Mouse (Mus musculus): ENCODE data around the gene Galp. TPM values are rescaled to one million over a fixed set of nuclear protein-coding genes. Genes with fewer than 3 reads are reported as not detected.
"Not testable (repeated sequence)": the region's sequence is repeated elsewhere in the genome, so short reads cannot be mapped to it uniquely, and the experiment has no call there.

Gene Galp
- polyA plus RNA-seq, 1 experiment from 2014 or later, result not detected

DNA sequence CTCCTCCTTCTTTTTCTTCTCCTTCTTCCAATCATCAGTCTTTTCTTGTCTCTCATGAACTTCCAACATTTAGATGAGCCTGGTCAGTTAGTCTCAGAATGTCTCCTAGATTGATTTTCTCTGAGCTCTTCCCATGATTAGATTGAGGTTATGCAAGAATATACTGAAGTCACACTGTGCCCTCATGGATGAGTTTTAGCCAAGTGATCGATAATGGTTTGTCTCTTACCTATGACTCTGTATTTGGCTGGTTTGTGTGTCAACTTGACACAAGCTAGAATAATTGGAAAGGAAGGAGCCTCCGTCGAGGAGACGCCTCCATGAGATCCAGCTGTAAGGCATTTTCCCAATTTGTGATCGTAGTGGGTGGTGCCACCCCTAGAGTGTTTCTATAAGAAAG lies 57.6 kb downstream of the Galp start:
- no peak overlapping the region for H3K27ac ChIP-seq (ENCODE audit: low read depth, low read length)
- DNase-seq (ENCODE audit: low spot score) (no peak), ATAC-seq (ENCODE audit: low FRiP score) (no peak)
- no peak overlapping the region for H3K4me2 ChIP-seq (replicated peaks; ENCODE audit: low read depth, low read length)
- H3K9ac ChIP-seq (ENCODE audit: low read depth, low read length), result no peak overlapping the region
- H3K9me3 ChIP-seq (ENCODE audit: control insufficient read depth, low read length), result no peaks in the 10 kb centered on the region
- H3K4me1 ChIP-seq (replicated peaks; ENCODE audit: control insufficient read depth, insufficient read depth, low read length), result no peaks in the 10 kb centered on the region
- H3K27me3 ChIP-seq (ENCODE audit: control insufficient read depth, insufficient read depth, low read length), result no peaks in the 10 kb centered on the region
- no peak overlapping the region for H3K4me3 ChIP-seq (ENCODE audit: low read depth, low read length)
- 95% methylated on average over 5 of the region's 5 CpGs for WGBS
- H3K36me3 ChIP-seq (ENCODE audit: control insufficient read depth, insufficient read depth, low read length), result no peaks in the 10 kb centered on the region

DNA sequence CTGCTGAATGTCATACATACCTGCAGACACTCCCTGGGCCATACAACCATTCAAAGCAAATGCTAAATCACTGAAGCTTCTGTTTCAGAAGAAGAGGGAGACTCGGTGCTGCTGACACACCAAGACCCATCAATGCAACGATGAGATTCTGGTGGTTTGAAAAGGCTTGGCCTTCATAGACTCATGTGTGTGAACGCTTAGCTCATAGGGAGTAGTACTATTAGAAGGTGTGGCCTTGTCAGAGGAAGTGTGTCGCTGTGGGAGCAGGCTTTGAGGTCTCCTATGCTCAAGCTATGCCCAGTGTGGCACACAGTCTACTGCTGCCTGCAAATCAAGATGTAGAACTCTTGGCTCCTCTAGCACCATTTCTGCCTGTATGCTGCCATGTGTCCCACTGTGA lies 60.5 kb downstream of the Galp start:
- H3K27me3 ChIP-seq (ENCODE audit: control insufficient read depth, insufficient read depth, low read length), result no peaks in the 10 kb centered on the region
- ATAC-seq (ENCODE audit: low FRiP score) (no peak), DNase-seq (ENCODE audit: low spot score) (no peak)
- no peak overlapping the region for H3K27ac ChIP-seq (ENCODE audit: low read depth, low read length)
- no peak overlapping the region for H3K4me2 ChIP-seq (replicated peaks; ENCODE audit: low read depth, low read length)
- 89% methylated on average over 4 of the region's 4 CpGs for WGBS
- no peak overlapping the region for H3K4me3 ChIP-seq (ENCODE audit: low read depth, low read length)
- no peaks in the 10 kb centered on the region for H3K9me3 ChIP-seq (ENCODE audit: control insufficient read depth, low read length)
- no peak overlapping the region for H3K9ac ChIP-seq (ENCODE audit: low read depth, low read length)
- no peaks in the 10 kb centered on the region for H3K36me3 ChIP-seq (ENCODE audit: control insufficient read depth, insufficient read depth, low read length)
- H3K4me1 ChIP-seq (replicated peaks; ENCODE audit: control insufficient read depth, insufficient read depth, low read length), result no peaks in the 10 kb centered on the region

DNA sequence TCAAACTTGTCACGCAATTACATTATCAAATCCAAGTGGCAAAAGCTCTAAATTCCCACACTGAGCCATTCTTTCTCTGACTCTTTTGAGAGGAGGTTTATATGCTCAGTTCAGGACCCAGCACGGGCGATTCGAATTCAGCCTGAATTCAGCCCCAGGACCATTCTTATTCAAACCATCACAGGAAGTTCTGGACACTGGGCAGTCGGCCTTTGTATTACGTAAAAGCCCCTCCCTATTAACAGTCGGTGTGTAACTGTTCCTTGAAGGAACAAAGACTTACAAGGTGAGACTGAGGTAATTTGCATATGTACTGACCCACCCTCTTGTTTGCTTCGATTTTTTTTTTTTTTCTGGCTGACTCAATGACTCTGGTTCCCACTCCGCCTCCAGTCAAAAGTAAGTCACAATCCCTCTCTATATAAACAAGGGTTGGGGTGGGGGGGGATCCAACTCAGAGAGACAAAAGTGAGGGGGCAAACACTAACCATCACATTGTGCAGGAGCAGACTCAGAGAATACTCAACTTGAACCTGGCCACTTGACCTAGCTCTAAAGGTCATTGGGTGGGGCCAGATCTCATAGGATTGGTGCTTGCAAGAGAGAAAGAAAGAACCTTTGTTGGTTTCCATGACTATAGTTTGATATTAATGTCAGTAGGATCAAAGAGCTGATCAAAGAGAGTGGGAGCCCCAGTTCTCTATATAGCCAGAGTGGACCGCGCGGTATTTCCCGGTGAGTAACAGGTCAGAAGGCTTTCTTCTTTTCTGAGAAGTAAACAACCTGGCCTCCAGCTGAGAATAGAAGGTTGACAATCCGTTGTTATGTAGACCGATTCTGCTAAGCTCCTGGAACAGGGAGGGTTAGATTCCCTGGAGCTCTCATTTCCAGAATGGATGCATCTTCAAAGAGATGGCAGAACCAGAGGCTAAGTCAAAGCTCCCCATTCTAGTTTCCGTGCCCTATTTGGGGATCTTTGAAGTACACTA lies 61.6 kb downstream of the Galp start:
- no peak overlapping the region for H3K27ac ChIP-seq (ENCODE audit: low read depth, low read length)
- DNase-seq (ENCODE audit: low spot score) (no peak), ATAC-seq (ENCODE audit: low FRiP score) (no peak)
- no peaks in the 10 kb centered on the region for H3K9me3 ChIP-seq (ENCODE audit: control insufficient read depth, low read length)
- no peak overlapping the region for H3K9ac ChIP-seq (ENCODE audit: low read depth, low read length)
- no peaks in the 10 kb centered on the region for H3K27me3 ChIP-seq (ENCODE audit: control insufficient read depth, insufficient read depth, low read length)
- H3K4me3 ChIP-seq (ENCODE audit: low read depth, low read length), result no peak overlapping the region
- H3K36me3 ChIP-seq (ENCODE audit: control insufficient read depth, insufficient read depth, low read length), result no peaks in the 10 kb centered on the region
- 29% methylated on average over 16 of the region's 16 CpGs for WGBS
- H3K4me2 ChIP-seq (replicated peaks; ENCODE audit: low read depth, low read length), result no peak overlapping the region
- H3K4me1 ChIP-seq (replicated peaks; ENCODE audit: control insufficient read depth, insufficient read depth, low read length), result no peaks in the 10 kb centered on the region

DNA sequence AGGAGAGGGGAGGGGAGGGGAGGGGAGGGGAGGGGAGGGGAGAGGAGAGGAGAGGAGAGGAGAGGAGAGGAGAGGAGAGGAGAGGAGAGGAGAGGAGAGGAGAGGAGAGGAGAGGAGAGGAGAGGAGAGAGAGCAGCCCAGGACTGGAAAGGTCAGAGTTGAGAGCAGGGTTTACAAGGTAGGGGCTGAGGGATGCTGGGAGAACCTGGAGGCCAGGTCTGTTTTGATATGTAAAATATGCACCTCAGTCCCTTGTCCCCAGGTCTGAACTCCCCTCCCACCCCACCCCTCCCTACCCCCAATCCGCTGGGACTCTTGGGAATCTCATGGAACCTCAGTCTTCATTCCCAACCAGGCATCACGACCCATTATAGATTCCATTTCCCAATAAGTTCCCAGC lies 63.1 kb downstream of the Galp start:
- not testable (repeated sequence) for H3K27ac ChIP-seq (ENCODE audit: low read depth, low read length); H3K27me3 ChIP-seq (ENCODE audit: control insufficient read depth, insufficient read depth, low read length); H3K9ac ChIP-seq (ENCODE audit: low read depth, low read length); H3K4me1 ChIP-seq (replicated peaks; ENCODE audit: control insufficient read depth, insufficient read depth, low read length); H3K4me2 ChIP-seq (replicated peaks; ENCODE audit: low read depth, low read length); H3K36me3 ChIP-seq (ENCODE audit: control insufficient read depth, insufficient read depth, low read length); ATAC-seq (ENCODE audit: low FRiP score); H3K4me3 ChIP-seq (ENCODE audit: low read depth, low read length); DNase-seq (ENCODE audit: low spot score); H3K9me3 ChIP-seq (ENCODE audit: control insufficient read depth, low read length)
- WGBS, result 34% methylated on average over 2 of the region's 2 CpGs

DNA sequence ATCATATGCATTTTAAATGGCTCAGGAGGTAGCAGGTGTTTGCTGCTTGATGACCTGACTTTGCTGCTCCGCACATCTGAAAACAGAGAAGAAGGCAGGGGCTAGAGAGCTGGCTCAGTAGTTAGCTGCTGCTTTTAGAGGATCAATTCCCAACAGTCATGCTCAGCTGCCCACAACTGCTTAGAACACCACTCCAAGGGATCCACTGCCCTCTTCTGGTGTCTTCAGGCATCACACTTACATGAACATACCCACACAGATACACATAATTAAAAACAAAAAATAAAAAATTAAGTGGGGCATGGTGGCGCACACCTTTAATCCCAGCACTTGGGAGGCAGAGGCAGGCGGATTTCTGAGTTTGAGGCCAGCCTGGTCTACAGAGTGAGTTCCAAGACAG lies 65.2 kb downstream of the Galp start:
- WGBS, result 83% methylated on average over 3 of the region's 3 CpGs
- DNase-seq (ENCODE audit: low spot score), result no peak
- Histone ChIP-seq H3K36me3 (ENCODE audit: control insufficient read depth, insufficient read depth, low read length) (no peaks in the 10 kb centered on the region), H3K9ac (ENCODE audit: low read depth, low read length) (no peak overlapping the region), H3K4me2 (replicated peaks; ENCODE audit: low read depth, low read length) (no peak overlapping the region), H3K27ac (ENCODE audit: low read depth, low read length) (no peak overlapping the region), H3K9me3 (ENCODE audit: control insufficient read depth, low read length) (no peaks in the 10 kb centered on the region), H3K27me3 (ENCODE audit: control insufficient read depth, insufficient read depth, low read length) (no peaks in the 10 kb centered on the region), H3K4me3 (ENCODE audit: low read depth, low read length) (no peak overlapping the region), H3K4me1 (replicated peaks; ENCODE audit: control insufficient read depth, insufficient read depth, low read length) (no peaks in the 10 kb centered on the region)
- no peak for ATAC-seq (ENCODE audit: low FRiP score)

DNA sequence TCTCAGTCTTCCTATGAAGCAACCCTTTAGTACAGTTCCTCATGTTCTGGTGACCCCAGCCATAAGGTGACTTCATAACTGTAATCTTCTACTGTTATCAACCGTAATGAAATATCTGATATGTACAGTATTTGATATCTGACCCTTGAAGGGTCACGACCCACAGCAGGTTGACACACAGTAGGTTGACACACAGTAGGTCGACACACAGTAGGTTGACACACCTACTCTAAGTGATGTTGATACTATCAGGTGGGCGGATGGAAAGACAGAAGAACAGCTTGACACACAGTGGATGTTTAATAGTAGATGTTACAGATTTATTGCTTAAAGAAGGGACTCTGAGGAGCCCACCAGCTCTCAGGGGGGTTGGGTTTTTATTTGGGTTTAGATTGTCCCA lies 66.1 kb downstream of the Galp start:
- 89% methylated on average over 4 of the region's 4 CpGs for WGBS
- H3K4me2 ChIP-seq (replicated peaks; ENCODE audit: low read depth, low read length), result no peak overlapping the region
- H3K27ac ChIP-seq (ENCODE audit: low read depth, low read length), result no peak overlapping the region
- no peaks in the 10 kb centered on the region for H3K36me3 ChIP-seq (ENCODE audit: control insufficient read depth, insufficient read depth, low read length)
- no peaks in the 10 kb centered on the region for H3K27me3 ChIP-seq (ENCODE audit: control insufficient read depth, insufficient read depth, low read length)
- ATAC-seq (ENCODE audit: low FRiP score) (no peak), DNase-seq (ENCODE audit: low spot score) (no peak)
- H3K4me1 ChIP-seq (replicated peaks; ENCODE audit: control insufficient read depth, insufficient read depth, low read length), result no peaks in the 10 kb centered on the region
- H3K4me3 ChIP-seq (ENCODE audit: low read depth, low read length), result no peak overlapping the region
- no peaks in the 10 kb centered on the region for H3K9me3 ChIP-seq (ENCODE audit: control insufficient read depth, low read length)
- no peak overlapping the region for H3K9ac ChIP-seq (ENCODE audit: low read depth, low read length)

DNA sequence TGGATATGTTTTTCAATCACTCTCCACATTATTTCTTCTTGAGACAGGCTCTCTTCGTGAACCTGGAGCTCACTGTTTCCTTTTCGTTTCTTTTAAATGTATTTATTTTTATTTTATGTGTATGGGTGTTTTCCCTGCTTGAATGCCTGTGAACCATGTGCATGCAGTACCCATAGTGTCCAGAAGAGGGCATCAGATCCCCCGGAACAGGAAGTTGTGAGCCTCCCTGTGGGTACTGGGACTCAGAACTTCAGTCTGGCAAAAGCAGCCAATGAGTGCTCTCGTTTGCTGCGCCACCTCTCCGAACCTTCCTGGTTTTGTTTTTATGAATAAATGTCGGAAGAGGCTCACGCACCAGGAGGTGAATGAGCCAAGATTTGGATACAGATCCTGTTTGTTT lies 68.8 kb downstream of the Galp start:
- Histone ChIP-seq H3K27me3 (ENCODE audit: control insufficient read depth, insufficient read depth, low read length) (no peaks in the 10 kb centered on the region), H3K27ac (ENCODE audit: low read depth, low read length) (no peak overlapping the region), H3K4me3 (ENCODE audit: low read depth, low read length) (no peak overlapping the region), H3K4me1 (replicated peaks; ENCODE audit: control insufficient read depth, insufficient read depth, low read length) (no peaks in the 10 kb centered on the region), H3K9ac (ENCODE audit: low read depth, low read length) (no peak overlapping the region), H3K4me2 (replicated peaks; ENCODE audit: low read depth, low read length) (no peak overlapping the region), H3K9me3 (ENCODE audit: control insufficient read depth, low read length) (no peaks in the 10 kb centered on the region), H3K36me3 (ENCODE audit: control insufficient read depth, insufficient read depth, low read length) (no peaks in the 10 kb centered on the region)
- 67% methylated on average over 8 of the region's 8 CpGs for WGBS
- ATAC-seq (ENCODE audit: low FRiP score) (no peak), DNase-seq (ENCODE audit: low spot score) (peak; percentile 27)
